Mouse (Mus musculus): ENCODE data around the gene Gm20538. TPM values are rescaled to one million over a fixed set of nuclear protein-coding genes. Genes with fewer than 3 reads are reported as not detected.
A peak's percentile ranks its signal among the peaks of the same experiment; 100 is the strongest.

The Gm20538 gene
- 1.3 TPM in 2 replicates for polyA plus RNA-seq (2015; fragmentation: Nextera tagmentation; extraction: Ambion mirVana)

DNA sequence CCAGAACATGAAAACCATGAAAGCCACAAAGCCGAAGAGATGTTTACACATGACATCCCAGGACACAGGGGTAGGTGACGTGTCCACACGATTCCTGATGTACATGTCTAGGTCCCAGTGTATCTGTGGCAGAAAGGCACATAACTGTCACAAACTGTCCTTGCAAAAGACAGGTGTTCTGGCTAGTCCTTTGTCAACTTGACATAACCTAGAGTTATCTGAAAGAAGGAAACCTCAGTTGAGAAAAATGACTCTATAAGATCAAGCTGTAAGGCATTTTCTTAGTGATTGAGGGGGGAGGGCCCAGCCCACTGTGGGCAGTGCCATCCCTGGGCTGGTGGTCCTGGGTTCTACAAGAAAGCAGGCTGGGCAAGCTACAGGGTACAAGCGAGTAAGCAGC lies at the start of gene Gm20538:
Gene Gm20538 (minus strand): TSS at position 101 of the 400 bp plus-strand sequence.
- no peak for ATAC-seq (ENCODE audit: insufficient number of reproducible peaks, low FRiP score, low TSS enrichment, low read depth)
- Histone ChIP-seq H3K4me3 (replicated peaks) (no peak within 1 kb of the TSS), H3K4me2 (replicated peaks) (no peak within 1 kb of the TSS), H3K9ac (no peak within 1 kb of the TSS), H3K27ac (replicated peaks) (no peak within 1 kb of the TSS), H3K4me1 (peaks cover 9% of the 10 kb centered on the region), H3K36me3 (peaks cover 56% of the 10 kb centered on the region), H3K9me3 (replicated peaks) (no peaks in the 10 kb centered on the region), H3K27me3 (no peaks in the 10 kb centered on the region)
- 92% methylated on average over 4 of the region's 4 CpGs for WGBS

DNA sequence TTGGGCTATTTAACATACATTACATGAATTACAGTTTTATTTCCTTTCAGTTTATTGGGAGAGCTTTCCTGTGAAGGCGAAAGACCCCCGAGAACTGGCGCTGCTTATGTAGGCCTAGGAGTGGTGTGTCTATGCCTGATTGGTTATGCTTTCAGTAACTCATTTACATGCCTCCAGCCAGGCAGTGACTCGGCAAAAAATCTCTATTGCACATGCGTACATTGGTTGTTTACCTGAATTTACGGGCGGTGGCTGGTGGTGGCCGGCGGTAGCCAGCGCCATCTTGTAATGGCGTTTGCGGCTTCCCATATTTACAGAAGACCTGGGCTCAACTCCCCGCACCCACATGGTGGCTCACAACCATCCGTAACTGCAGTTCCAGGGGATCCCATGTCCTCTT lies 41.5 kb upstream of the Gm20538 start:
- no peaks in the 10 kb centered on the region for H3K36me3 ChIP-seq
- H3K4me2 ChIP-seq (replicated peaks): no peak overlapping the region
- no peak overlapping the region for H3K9ac ChIP-seq
- H3K4me3 ChIP-seq (replicated peaks): no peak overlapping the region
- no peak overlapping the region for H3K27ac ChIP-seq (replicated peaks)
- no peak for ATAC-seq (ENCODE audit: insufficient number of reproducible peaks, low FRiP score, low TSS enrichment, low read depth)
- no peaks in the 10 kb centered on the region for H3K27me3 ChIP-seq
- no peaks in the 10 kb centered on the region for H3K9me3 ChIP-seq (replicated peaks)
- H3K4me1 ChIP-seq: no peaks in the 10 kb centered on the region
- WGBS: 94% methylated on average over 14 of the region's 14 CpGs

DNA sequence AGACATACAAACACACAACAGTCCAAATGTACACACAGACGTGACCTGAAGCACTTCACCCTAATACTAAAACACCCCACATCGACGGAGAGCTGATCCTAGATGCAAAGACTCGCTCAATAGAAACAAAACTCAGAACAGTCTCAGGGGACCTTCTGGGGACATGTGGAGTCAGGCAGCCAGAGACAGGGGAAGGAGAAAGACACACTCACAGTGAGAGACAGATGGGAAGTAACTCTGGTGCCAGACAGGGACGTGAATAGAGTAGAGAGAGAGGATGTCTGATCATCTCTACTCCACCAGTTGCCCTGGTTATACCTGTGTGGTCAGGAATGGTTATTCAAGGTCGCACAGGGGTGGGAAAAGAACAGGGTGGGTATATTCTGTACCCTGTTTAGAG lies 39.0 kb upstream of the Gm20538 start:
- Histone ChIP-seq H3K27ac (replicated peaks) (no peak overlapping the region), H3K4me2 (replicated peaks) (no peak overlapping the region), H3K27me3 (peaks cover 3% of the 10 kb centered on the region; the same call in 1 of the 2 replicates), H3K9ac (no peak overlapping the region), H3K4me3 (replicated peaks) (no peak overlapping the region), H3K9me3 (replicated peaks) (no peaks in the 10 kb centered on the region), H3K36me3 (no peaks in the 10 kb centered on the region), H3K4me1 (no peaks in the 10 kb centered on the region)
- 63% methylated on average over 6 of the region's 6 CpGs for WGBS
- no peak for ATAC-seq (ENCODE audit: insufficient number of reproducible peaks, low FRiP score, low TSS enrichment, low read depth)

DNA sequence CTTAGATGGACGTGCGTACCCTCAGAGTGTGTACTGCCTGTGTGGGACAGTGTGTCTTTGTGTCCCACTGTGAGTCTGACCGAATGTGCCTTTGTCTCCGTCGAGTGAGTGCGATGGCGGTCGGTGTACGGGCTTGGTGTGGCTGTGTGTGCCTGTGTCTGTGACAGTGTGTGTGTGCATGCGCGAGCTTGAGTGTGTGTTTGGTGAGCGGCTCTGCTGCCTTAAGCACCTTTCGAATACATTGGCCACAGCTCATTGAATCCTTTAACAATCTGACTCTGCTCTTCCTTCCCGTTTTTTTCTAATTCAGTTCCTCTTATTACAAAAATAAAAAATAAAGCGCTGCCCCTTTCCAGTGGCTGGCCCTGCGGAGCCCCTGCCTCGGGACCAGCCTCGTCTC lies 38.4 kb upstream of the Gm20538 start:
- peaks cover 8% of the 10 kb centered on the region for H3K27me3 ChIP-seq
- H3K4me3 ChIP-seq (replicated peaks): no peak overlapping the region
- no peaks in the 10 kb centered on the region for H3K4me1 ChIP-seq
- H3K4me2 ChIP-seq (replicated peaks): no peak overlapping the region
- 85% methylated on average over 18 of the region's 18 CpGs for WGBS
- H3K27ac ChIP-seq (replicated peaks): no peak overlapping the region
- ATAC-seq (ENCODE audit: insufficient number of reproducible peaks, low FRiP score, low TSS enrichment, low read depth): no peak
- no peaks in the 10 kb centered on the region for H3K9me3 ChIP-seq (replicated peaks)
- H3K9ac ChIP-seq: no peak overlapping the region
- no peaks in the 10 kb centered on the region for H3K36me3 ChIP-seq

DNA sequence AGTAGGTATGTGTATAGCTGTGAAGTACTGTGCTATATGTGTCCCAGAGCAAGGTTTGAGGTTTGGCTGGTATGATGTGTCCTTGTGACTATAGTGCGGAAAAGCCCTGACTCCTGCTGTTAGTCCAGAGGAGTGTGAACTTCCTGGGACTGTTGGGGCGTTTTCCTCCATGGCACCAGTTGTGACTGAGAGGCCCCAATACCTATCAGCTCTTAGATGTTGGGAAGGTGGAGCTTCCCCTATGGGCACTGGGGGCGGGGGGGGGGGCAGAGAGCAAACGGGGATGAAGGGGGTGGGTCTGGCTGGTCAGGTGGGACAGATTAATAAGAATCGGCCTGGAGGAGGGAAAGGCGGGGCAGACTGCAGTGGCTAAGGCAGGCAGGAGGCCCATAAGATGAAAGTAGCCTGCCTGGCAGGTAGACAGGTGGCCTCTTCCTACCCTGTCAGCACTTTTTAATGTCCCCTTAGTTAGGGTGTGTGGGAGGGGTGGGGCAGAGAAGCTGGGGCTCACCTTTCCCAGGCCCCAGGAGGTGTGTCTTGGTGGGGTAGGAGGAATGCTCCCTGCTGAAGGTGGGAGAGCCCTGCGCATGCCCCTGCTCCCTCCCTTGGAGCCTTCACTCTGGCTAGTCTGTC lies 37.1 kb upstream of the Gm20538 start:
- H3K27me3 ChIP-seq: peaks cover 18% of the 10 kb centered on the region
- no peak overlapping the region for H3K4me3 ChIP-seq (replicated peaks)
- no peak overlapping the region for H3K27ac ChIP-seq (replicated peaks)
- 34% methylated on average over 7 of the region's 7 CpGs for WGBS
- ATAC-seq (ENCODE audit: insufficient number of reproducible peaks, low FRiP score, low TSS enrichment, low read depth): no peak
- H3K4me1 ChIP-seq: no peaks in the 10 kb centered on the region
- no peak overlapping the region for H3K4me2 ChIP-seq (replicated peaks)
- H3K9ac ChIP-seq: no peak overlapping the region
- H3K9me3 ChIP-seq (replicated peaks): no peaks in the 10 kb centered on the region
- no peaks in the 10 kb centered on the region for H3K36me3 ChIP-seq

DNA sequence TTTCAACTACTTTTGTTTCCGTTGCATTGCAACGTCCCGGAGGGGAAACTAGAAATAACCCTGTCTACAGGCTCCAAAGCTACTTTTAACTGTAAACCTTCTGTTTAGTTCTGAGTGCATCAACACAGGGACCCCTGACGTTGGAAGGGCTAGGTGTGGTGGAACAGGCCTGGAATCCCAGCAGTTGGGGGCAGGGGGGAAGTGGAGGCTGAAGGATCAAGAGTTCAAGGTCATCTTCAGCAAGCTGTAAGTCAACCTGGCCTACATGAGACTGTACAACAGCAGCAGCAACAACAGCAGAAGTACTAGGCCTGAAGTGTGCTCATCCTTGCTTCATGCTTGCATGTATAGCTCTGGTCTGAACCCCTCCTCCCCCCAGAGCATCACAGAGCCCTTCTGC lies 35.4 kb upstream of the Gm20538 start:
- no peaks in the 10 kb centered on the region for H3K4me1 ChIP-seq
- H3K9ac ChIP-seq: no peak overlapping the region
- no peak overlapping the region for H3K27ac ChIP-seq (replicated peaks)
- no peak overlapping the region for H3K4me2 ChIP-seq (replicated peaks)
- H3K27me3 ChIP-seq: peaks cover 26% of the 10 kb centered on the region
- H3K9me3 ChIP-seq (replicated peaks): no peaks in the 10 kb centered on the region
- 37% methylated on average over 4 of the region's 4 CpGs for WGBS
- H3K4me3 ChIP-seq (replicated peaks): no peak overlapping the region
- no peak for ATAC-seq (ENCODE audit: insufficient number of reproducible peaks, low FRiP score, low TSS enrichment, low read depth)
- H3K36me3 ChIP-seq: no peaks in the 10 kb centered on the region

DNA sequence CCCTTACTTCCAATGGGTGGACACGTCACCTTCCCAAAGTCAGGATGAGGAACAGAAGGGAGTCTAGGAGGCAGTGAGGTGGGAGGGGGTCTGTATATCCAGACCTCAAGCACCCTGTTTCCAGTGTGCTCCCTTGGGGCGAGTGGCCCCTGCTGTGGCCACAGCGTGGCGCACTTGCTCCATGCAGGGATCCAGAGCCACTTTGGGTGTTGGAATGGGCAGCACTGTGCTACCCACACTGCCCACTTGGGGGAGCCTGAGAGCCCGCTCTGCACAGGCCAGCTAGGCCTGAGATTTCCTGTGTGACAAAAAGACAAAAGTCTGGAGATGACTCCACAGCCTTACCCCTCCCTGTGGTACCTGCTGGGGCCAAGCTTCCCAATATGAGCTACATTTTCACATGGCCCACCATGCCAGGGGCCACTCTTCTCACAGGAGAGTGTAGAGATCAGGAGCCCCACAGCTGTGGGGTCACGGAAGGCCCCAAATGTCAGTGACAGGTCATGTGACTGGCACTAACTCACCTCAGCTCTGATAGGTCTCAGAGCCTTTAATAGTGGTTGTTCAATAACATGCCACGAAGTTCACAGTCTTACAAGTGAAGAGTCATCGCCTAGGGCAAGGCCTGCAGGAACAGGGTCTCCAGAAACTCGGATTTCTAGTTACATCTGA lies 30.1 kb upstream of the Gm20538 start:
- H3K36me3 ChIP-seq: no peaks in the 10 kb centered on the region; the same call in 1 of the 2 replicates
- no peak overlapping the region for H3K4me3 ChIP-seq (replicated peaks)
- H3K9ac ChIP-seq: no peak overlapping the region
- peak; percentile 67; the same call in 1 of the 2 replicates for ATAC-seq (ENCODE audit: insufficient number of reproducible peaks, low FRiP score, low TSS enrichment, low read depth)
- H3K27me3 ChIP-seq: peaks cover 26% of the 10 kb centered on the region
- H3K4me1 ChIP-seq: no peaks in the 10 kb centered on the region
- H3K9me3 ChIP-seq (replicated peaks): no peaks in the 10 kb centered on the region
- 34% methylated on average over 9 of the region's 9 CpGs for WGBS
- no peak overlapping the region for H3K27ac ChIP-seq (replicated peaks)
- H3K4me2 ChIP-seq (replicated peaks): no peak overlapping the region

DNA sequence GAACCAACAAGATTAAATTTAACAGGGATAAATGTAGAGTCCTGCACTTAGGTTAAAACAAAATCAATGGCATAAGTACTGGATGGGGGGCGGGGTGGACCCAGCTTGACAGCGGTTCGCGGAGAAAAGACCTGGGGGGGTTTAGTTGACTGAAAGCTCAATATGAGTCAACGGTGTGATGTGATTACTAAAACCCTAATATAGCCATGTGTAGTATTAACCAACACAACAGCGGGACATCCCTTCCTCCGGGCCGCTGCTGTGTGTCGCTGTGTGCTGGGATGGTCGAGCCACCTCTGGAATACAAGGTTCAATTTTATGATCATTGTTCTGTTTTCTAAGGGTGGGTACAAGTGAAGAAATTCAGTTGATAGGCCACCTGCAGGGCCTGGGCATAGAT lies 29.5 kb upstream of the Gm20538 start:
- WGBS: 75% methylated on average over 10 of the region's 10 CpGs
- H3K4me3 ChIP-seq (replicated peaks): no peak overlapping the region
- H3K27ac ChIP-seq (replicated peaks): no peak overlapping the region
- ATAC-seq (ENCODE audit: insufficient number of reproducible peaks, low FRiP score, low TSS enrichment, low read depth): no peak
- H3K4me1 ChIP-seq: no peaks in the 10 kb centered on the region
- H3K9me3 ChIP-seq (replicated peaks): no peaks in the 10 kb centered on the region
- H3K9ac ChIP-seq: no peak overlapping the region
- no peak overlapping the region for H3K4me2 ChIP-seq (replicated peaks)
- H3K36me3 ChIP-seq: peaks cover 5% of the 10 kb centered on the region
- peaks cover 25% of the 10 kb centered on the region for H3K27me3 ChIP-seq

DNA sequence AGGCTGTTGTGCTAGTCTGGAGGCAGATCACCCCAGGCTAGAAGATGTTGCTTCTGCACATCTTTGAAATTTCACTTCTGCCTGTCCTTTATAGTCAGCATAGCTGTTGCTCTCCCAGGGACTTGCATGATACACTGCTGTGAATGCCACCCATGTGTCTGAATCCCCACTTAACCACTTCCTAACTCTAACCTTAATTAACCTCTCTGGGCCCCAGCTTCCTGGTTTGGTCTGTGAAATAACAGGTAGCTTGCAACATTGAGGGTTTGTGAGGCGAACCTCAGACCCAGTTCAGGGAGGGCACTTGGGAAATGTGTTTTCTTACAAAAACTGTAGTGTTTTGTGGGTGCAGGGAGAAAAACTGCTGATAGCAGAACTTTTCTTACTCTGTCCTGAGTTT lies 25.4 kb upstream of the Gm20538 start:
- H3K36me3 ChIP-seq: peaks cover 37% of the 10 kb centered on the region
- 68% methylated on average over 1 of the region's 1 CpGs for WGBS
- H3K9me3 ChIP-seq (replicated peaks): no peaks in the 10 kb centered on the region
- H3K4me1 ChIP-seq: no peaks in the 10 kb centered on the region
- no peak for ATAC-seq (ENCODE audit: insufficient number of reproducible peaks, low FRiP score, low TSS enrichment, low read depth)
- no peaks in the 10 kb centered on the region for H3K27me3 ChIP-seq
- no peak overlapping the region for H3K4me2 ChIP-seq (replicated peaks)
- no peak overlapping the region for H3K4me3 ChIP-seq (replicated peaks)
- H3K9ac ChIP-seq: no peak overlapping the region
- no peak overlapping the region for H3K27ac ChIP-seq (replicated peaks)

DNA sequence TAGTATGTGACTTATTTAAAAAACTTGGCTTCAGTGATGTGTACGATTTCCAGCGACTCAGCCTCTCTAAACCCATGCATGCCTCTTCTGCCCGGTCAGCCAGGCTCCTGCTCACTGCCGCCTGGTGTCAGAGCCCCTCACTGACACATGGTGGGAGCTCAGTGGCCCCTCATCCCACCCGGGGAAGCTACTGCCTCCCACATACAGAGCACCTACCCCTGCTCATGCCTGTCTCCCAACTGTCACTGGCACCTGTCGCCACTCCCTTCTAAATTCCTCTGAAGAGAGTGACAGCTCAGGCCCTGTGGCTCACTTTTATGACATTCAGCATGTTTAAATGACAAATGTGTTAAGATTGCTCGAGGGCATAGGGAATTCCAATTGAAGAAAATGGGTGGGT lies 23.6 kb upstream of the Gm20538 start:
- Histone ChIP-seq H3K9ac (no peak overlapping the region), H3K4me1 (no peaks in the 10 kb centered on the region), H3K27me3 (no peaks in the 10 kb centered on the region), H3K36me3 (peaks cover 54% of the 10 kb centered on the region), H3K27ac (replicated peaks) (no peak overlapping the region), H3K4me2 (replicated peaks) (no peak overlapping the region), H3K4me3 (replicated peaks) (no peak overlapping the region), H3K9me3 (replicated peaks) (no peaks in the 10 kb centered on the region)
- peak; percentile 47; the same call in 1 of the 2 replicates for ATAC-seq (ENCODE audit: insufficient number of reproducible peaks, low FRiP score, low TSS enrichment, low read depth)
- WGBS: 65% methylated on average over 7 of the region's 7 CpGs

DNA sequence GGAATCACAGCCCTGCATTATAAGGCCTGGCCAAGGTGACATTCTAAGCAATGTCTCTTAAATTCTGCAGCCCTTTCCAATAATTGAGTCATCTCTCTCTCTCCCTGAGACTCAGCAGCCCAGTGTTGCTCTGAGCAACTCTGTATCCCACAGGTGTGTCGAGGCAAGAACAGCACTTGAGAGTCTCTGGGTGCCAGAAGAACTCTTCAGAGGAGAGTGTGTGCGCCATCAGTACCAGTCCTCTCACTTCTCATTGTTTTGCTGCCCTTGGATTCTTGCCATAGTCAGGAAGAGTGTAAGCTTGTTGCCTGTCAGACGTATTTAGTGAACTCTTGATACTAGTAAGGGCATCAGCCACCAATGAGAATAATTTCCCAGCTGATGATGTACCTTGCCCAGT lies 15.1 kb upstream of the Gm20538 start:
- no peaks in the 10 kb centered on the region for H3K9me3 ChIP-seq (replicated peaks)
- H3K27me3 ChIP-seq: no peaks in the 10 kb centered on the region
- ATAC-seq (ENCODE audit: insufficient number of reproducible peaks, low FRiP score, low TSS enrichment, low read depth): no peak
- peaks cover 77% of the 10 kb centered on the region for H3K36me3 ChIP-seq
- H3K27ac ChIP-seq (replicated peaks): no peak overlapping the region
- WGBS: 85% methylated on average over 3 of the region's 3 CpGs
- no peak overlapping the region for H3K9ac ChIP-seq
- H3K4me2 ChIP-seq (replicated peaks): no peak overlapping the region
- no peak overlapping the region for H3K4me3 ChIP-seq (replicated peaks)
- H3K4me1 ChIP-seq: peaks cover 16% of the 10 kb centered on the region

DNA sequence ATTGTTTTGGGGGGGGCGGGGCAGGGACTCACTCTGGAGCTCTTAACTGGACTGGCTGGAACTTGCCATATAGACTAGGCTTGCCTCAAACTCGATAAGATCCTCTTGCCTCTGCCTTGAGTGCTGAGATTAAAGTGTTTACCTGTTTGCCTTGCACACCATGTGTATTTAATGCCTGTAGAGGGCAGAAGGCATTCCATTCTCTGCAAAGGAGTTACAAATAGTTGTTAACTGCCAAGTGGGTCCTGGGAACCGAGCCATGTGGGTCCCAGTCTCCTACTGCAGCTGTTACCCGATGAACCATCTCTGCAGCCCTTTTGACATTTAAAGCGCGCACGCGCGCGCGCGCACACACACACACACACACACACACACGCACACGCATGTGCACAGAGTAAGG lies 11.4 kb upstream of the Gm20538 start:
- Histone ChIP-seq H3K4me2 (replicated peaks) (peak overlapping the region; percentile 71), H3K27ac (replicated peaks) (no peak overlapping the region), H3K4me1 (peaks cover 16% of the 10 kb centered on the region), H3K9me3 (replicated peaks) (no peaks in the 10 kb centered on the region), H3K9ac (no peak overlapping the region), H3K36me3 (peaks cover 39% of the 10 kb centered on the region), H3K4me3 (replicated peaks) (peak overlapping the region; percentile 72; the same call in 1 of the 2 replicates), H3K27me3 (no peaks in the 10 kb centered on the region)
- no peak for ATAC-seq (ENCODE audit: insufficient number of reproducible peaks, low FRiP score, low TSS enrichment, low read depth)
- 88% methylated on average over 14 of the region's 14 CpGs for WGBS

Data from embryonic facial prominence, embryonic 15.5 days (tissue).